Mouse (Mus musculus): Measurements from ENCODE around the gene Pccb.

DNA sequence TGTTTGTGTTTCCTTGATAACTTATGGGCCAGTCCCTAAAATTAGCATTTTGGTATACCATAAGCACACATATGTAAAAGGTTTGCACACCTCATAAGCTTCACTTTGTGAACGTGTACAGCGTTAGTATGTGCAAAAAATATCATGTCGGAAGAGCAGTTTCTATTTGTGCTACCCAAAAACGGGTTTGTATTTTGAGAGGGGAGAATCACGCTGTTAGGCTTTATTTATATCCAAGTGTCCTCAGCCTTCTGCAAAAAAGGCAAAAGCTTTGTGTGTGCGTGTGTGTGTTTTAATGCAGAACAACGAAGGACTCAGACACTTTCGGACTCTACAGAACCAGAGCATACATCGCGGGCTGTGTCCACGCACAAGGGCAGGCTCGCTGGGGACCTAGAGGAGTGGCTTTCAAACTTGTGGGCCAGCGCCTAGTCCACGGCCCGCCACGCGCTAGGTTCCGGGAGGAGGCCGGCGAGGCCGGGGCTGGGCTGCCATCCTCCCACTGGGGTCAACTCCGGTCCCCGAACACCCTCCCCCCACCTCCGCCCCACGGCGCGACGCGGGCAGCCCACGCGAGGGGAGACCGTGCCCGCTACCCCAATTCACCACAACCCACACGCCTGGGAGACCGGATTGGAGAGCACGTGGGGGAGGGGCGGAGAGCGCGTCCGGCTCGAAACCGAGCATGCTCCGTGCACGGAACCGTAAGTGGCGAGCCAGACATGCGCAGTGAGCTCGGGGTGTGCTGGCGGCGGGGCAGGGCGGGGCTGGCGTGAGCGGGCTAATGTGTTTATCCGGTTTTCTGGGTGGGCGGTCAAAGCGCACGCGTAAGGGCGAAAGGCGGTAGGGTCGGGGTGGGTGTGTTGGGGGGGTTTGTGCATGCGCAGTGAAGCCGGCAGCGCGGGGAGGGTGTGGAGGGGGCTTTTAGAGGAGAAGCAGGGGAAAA is 38.6 kb upstream of the Pccb start:
- peak; percentile 66 for TF ChIP-seq POLR2A (IDR thresholded peaks at IDR 0.05; ENCODE audit: insufficient read depth, low read length)
- TF ChIP-seq EP300 (IDR thresholded peaks at IDR 0.05; ENCODE audit: insufficient read depth, low read depth, low read length): peak; percentile 51

Data from ES-Bruce4 (cell line).